Mouse (Mus musculus): Measurements from ENCODE around the gene Cs. TPM values are rescaled to one million over a fixed set of nuclear protein-coding genes. Genes with fewer than 3 reads are reported as not detected.
"Not testable (repeated sequence)": the region's sequence is repeated elsewhere in the genome, so short reads cannot be mapped to it uniquely, and the experiment has no call there.

Cs gene
- total RNA-seq, 2 experiments from 2014 or later, result 349 to 654 TPM

DNA sequence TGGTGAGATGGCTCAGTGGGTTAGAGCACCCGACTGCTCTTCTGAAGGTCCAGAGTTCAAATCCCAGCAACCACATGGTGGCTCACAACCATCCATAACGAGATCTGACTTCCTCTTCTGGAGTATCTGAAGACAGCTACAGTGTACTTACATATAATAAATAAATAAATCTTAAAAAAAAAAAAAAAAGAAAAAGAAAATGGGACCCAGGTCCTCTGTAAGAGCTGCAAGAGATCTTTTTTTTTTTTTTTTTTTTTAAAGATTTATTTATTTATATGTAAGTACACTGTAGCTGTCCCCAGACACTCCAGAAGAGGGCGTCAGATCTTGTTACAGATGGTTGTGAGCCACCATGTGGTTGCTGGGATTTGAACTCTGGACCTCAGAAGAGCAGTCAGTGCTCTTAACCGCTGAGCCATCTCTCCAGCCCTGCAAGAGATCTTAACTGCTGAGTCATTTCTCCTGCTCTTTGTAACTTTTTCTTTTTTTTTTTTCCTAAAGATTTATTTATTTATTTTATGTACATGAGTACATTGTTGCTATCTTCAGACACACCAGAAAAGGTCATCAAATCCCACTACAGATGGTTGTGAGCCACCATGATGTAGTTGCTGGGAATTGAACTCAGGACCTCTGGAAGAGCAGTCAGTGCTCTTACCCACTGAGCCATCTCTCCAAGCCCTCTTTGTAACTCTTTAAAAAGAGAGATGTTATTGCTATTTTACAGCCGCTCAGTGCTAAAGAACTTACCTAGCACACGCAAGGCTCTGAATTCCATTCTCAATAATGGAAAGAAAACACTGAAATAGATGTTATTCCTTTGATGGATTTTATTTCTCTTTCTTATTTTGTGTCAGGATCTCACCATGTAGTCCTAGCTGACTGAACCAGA is 4.9 kb upstream of the Cs start:
- DNase-seq (ENCODE audit: low spot score in 2 of 2), result not testable (repeated sequence)

DNA sequence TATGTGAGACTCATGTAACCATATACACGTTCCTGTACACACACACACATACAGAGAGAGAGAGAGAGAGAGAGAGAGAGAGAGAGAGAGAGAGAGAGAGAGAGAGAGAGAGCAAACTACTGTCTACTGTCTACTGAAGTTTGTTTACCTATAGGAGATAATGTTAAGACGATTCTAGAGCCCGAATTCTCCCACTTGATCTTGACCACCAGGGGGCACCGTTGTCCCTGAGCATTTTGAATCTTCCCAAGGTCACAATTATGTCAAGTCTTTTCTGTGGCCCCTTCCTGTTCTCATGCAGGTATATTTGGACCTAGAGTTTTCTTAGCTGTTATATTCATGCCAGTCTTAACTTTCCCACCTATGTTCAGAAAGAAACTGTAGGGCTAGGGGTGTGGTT is 2.0 kb upstream of the Cs start:
- DNase-seq (ENCODE audit: low spot score in 2 of 2), result peak; percentile 75 to 82

DNA sequence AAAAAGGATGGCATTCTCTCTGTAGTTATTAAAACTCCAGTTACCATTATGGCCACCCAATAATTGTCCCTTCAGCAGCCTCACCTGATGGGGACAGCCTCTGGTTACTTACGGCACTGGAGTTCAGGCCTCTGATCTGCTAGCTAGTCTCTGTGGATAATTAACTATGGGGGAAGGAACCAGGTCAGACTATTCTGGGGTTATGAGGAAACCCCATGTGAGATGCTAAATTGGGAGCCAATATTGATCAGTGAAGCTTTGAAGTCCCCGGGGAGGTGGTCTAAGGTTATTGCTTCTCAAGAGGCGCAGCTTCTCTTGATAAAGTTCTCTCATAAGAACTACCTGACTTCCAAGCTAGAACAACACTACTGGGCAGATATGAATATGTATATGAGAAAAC is 1.3 kb upstream of the Cs start:
- DNase-seq (ENCODE audit: low spot score in 2 of 2), result no peak

DNA sequence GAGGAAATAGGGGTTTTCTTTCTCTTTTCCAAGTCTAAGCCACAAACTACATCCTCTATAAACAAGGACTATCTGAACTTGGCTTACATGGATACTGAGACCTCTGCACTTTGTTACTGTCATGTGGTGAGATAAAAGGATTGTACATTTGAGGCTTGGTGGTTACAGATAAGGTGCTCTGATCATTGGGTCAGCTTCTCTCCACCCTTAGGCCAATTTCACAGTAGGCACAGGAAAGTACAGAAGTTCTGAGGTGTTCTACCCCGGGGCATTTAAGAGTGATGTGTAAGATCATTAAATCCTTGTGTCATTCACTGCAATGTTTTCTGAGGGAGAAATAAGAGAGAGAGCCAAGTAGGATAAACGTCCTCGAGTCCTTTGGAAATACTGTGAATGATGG is 937 bp upstream of the Cs start:
- no peak for DNase-seq (ENCODE audit: low spot score in 2 of 2)

DNA sequence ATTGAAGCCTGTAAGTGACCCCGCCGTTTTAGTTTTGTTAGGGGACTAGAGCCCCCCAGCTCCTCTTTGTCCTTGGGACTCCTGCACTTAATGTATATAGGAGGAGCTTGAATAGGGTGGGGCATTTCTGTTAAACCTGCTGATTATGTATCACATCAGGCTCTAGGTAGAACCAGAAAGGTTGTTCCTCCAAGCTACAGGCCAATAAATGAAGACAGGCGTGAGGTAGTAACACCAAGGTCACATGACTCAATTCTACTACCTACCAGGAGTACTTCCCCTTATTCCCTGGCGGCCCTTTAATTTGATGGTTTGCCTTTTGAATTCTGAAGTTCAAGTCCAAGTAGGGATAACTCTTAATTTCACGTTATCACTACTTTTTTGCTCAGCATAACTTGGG is 881 bp downstream of the Cs start:
- no peak for DNase-seq (ENCODE audit: low spot score in 2 of 2)

DNA sequence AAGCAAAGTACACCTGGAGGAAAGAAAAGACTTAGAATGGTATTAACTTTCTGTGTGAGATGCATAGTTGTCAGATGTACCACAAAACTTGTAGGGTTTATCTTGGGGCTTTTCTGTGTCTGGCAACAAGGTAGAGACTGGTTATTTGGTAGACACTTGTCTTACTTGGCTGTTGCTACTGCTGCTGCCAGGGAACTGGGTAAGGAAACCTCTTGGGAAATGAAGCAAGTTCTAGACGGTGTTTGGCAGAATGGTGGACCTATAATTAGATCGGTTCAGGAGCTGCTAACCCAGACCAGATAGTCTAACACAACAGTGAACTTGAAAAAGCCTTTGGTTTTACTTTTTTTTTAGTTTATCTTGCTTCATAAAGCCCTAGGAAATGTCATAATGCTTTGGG is 1.4 kb downstream of the Cs start:
- DNase-seq (ENCODE audit: low spot score in 2 of 2), result no peak

DNA sequence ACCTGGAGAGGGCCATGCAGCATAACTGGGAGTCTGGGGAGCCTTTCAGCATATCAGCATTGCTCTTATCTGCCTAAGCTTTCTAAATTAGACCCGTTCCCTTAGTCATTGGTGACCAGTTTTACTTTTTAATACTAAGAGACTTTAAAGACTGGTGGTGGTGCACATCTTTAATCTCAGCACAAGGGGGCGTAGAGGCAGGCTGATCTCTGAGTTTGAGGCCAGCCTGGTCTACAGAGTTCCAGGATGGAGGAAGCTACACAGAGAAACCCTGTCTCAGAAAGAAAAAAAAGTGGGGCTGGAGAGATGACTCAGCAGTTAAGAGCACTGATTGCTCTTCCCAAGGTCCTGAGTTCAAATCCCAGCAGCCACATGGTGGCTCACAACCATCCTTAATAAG is 2.7 kb downstream of the Cs start:
- no peak for DNase-seq (ENCODE audit: low spot score in 2 of 2)

DNA sequence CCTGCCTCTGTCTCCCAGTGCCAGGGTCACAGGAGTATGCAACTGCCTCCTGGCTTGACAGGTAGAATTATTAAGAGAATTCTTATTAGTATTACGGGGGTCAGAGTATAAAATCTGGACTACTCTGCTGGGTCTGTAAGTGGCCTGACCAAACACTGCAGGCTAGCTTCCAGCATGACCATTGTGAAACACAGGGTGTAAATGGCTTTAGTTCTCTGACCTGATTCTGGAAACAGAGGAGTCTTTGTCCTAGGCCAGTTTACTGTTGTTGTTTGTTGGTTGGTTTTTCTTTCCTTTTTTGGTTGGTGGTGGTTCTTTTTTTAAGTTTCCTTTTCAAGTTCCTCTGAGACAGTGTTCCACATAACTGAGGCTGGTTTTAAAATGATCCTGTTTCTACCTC is 5.9 kb downstream of the Cs start:
- no peak for DNase-seq (ENCODE audit: low spot score in 2 of 2)

DNA sequence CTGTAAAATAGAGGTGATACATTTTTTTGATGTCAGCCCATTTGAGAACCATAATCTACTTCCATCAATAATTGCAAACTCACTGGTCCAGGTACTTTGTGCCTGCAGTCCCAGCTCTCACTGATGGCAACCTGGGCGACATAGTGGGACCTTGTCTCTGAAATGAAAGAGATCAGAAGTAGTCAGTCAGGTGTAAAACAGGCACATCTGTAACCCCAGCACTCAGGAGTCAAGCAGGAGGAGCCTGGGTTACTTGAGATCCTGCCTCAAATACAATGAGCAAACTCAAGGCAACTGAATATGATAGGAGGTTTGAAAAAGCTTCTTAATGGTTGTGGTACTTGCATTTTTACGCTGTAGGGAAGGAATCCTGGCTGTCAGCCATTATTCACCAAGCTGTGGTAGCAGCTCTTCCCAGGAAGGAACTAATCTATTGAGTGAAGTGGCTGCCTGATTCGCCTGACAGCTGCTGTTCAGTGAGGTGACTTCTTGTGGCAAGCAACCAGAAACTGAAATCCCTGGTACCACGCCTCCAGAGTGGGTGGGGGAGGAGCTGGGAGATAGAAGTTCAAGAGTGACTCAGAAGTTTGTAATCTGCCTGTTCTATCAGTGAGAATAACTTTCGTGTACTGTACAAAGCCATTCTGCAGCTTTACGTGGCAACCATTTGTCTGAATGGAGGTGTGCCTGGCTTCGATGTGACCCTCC is 7.2 kb downstream of the Cs start:
- peak; percentile 57 to 71 for DNase-seq (ENCODE audit: low spot score in 2 of 2)

DNA sequence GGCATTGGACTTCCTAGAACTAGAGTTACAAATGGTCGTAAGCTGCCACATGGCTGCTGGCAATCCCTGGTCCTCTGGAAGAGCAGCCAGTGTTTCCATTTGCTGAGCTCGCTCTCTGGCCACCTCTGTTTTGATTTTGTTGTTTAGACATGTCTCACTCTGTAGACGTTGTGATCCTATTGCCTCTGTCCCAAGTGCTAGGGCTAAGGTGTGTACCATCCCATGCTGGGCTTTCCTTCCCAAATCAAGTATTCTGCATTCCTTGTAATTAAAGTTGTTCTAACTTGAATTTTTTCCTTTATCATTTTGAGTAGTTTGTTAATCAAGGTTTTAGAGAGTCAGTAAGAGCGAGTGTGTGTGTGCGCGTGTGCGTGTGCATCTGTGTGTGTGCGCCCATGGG is 10.0 kb downstream of the Cs start:
- DNase-seq (ENCODE audit: low spot score in 2 of 2), result no peak

DNA sequence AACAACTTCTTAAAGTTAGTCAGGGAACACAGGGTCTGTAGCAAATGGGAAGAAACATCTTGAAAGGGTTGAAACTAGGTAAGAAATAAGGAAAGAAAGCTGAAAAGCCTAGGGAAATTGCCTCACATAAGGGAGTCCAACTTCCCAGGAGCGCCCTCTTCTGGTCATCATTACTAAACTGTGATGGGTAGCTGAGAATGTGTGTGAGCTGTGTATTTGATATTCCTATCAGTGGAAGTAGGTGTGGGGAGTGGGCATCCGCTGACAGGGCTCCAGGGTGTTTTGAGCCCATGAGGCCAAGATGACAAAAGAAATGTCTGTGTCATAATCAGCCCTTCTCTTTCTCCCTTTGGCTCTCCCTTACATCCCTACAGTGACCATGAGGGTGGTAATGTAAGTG is 21.3 kb downstream of the Cs start:
- DNase-seq (ENCODE audit: low spot score in 2 of 2), result peak; percentile 58

DNA sequence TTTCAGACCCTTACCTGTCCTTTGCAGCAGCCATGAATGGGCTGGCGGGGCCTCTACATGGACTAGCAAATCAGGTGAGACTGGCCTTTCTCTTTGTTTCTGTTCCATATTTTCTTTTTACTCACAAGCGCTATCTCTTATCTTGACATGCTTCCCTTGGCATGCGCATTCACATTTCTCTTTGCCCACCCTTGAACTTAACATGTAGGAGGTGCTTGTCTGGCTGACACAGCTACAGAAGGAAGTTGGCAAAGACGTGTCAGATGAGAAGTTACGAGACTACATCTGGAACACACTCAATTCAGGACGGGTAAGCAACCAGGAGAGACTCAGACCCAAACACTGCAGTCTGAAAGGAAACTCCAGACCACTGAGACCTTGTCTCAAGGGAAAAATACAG is 21.7 kb downstream of the Cs start:
- DNase-seq (ENCODE audit: low spot score in 2 of 2), result no peak

DNA sequence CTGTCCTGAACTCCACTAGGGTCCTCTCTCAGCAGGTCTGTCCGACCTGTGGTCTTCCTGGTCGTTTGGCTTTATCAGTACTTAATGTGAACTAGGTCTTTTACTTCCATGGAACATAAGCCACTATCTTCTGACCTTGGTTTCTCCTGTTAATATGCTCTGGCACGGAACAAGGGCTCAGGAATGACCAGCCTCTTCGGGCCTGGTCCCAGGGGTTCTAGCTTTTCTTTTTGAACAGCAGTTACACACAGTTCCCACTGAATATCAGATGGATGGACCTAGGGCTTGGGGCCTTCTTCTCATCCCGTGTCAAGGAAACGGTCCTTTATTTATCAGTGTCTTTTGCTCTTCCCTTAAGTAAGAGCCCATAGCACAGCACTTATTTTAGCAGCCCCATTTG is 24.3 kb downstream of the Cs start:
- DNase-seq (ENCODE audit: low spot score in 2 of 2), result no peak

DNA sequence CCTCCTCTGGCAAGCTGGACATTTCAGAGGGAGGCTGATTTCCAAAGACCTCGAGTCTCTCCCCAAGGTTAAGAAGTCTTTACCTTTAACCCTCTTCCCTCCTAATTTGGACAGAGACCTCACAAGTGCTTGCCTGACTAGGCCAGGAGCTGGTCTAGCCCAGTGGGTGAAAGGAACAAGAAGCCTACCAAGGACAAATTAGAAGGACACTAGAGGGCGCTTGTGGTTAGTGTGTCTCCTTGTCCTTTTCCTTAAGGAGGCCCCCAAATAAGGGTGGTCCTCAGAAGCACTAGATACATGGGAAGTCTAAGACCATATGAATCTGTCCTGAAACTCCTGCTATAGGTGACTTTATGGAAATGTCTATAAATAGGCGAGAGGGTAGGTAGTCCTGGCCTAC is 25.0 kb downstream of the Cs start:
- no peak for DNase-seq (ENCODE audit: low spot score in 2 of 2)

DNA sequence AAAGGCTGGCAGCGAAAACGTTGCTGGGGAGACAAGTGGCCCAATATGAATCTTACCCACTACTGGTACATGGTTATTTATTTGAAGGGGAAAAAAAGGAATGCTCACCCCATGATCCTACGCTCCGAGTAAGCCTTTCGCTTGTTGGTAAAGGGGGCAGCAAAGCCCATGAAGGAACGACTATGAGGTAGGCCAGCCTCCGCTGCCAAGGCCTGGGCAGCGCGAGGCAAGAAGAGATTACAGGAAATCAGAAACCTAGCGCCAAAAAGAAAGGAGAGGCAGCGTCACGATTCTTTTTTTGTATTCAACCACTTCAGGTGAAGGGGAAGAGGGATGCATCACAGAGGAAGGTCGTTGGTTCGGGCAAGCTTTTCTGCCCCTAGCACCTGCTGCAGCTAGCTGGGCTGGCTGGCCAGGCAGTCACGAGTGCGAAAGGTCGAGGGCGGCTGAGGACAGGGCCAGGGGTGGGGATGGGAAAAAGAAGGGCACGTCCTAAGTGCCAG is 30.4 kb downstream of the Cs start:
- DNase-seq (ENCODE audit: low spot score in 2 of 2), result no peak

DNA sequence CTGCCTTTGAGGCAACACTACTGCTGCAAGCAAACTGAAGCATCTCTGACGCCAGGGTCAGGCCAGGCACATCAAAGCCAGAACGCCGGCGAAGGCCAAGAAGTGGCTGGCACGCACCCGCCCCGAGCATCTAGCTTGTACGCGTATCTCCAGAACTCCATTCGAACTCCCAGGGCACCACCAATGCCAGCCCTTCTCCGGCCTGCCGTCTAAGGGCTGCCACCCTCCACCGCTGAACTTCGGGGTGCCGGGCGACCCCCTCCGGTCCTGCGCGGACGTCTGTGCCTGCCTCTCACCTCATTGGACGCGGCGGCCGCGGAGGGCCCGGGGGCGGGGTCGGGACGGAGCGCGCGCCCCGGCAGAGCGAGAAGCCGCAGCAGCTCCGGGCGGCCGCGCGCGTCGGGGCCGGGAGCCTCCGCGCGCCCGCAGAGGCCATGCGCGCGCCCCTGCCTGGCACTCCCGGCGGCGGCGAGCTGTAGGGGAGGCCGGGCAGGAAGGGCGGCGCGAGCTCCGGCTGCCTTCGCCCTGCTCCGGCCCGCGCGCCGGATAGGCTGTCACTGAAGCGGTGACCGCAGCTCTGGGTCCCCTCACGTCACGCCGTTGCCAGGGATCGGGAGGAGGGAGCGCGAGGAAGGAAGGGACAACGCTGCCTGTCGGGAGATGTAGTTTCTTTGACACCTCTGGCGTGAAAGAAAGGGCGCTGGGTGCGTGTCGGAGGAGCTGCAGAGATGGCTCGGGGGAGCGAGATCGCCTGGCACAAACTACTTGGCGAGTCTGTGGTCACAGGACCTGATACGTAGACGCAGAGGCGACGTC is 31.1 kb downstream of the Cs start, which contains the start of gene Coq10a:
Gene Coq10a (minus strand): TSS at position 596 of the 816 bp plus-strand sequence.
- DNase-seq (ENCODE audit: low spot score in 2 of 2), result peak; percentile 86 to 88

DNA sequence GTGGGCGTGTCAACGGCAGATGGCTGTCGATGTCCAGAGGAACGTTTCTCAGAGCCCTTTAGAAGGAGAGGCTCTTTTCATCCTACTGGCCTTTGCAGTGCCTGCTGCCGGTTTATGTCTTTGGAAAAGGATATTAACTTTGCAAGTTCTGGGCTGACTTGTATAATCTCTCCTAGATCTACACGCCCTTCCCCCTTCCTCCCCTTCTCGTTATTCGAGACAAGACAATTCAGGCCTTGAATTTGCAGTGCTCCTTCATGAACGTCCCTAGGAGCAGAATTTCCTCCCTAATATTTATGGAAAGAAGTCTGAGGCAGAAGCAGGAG is 31.6 kb downstream of the Cs start:
- DNase-seq (ENCODE audit: low spot score in 2 of 2), result no peak

DNA sequence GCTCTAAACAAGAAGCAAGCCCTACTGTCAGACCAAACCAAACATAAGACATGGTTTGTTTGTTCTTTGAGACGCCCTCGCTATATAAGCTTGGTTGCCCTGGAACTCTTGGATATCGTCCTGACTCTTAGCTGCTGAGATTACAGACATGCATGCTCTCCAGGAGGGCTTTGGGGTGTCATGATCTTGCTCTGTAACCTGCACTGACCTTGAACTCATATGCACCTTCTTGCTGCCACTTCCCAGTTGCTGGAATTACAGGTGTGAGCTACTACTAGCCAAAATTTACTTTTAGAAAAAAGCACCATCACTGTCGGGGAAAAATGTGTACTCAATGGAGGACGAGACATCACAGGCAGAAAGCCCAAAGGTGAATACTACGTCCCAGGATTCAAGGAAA is 32.1 kb downstream of the Cs start:
- no peak for DNase-seq (ENCODE audit: low spot score in 2 of 2)

DNA sequence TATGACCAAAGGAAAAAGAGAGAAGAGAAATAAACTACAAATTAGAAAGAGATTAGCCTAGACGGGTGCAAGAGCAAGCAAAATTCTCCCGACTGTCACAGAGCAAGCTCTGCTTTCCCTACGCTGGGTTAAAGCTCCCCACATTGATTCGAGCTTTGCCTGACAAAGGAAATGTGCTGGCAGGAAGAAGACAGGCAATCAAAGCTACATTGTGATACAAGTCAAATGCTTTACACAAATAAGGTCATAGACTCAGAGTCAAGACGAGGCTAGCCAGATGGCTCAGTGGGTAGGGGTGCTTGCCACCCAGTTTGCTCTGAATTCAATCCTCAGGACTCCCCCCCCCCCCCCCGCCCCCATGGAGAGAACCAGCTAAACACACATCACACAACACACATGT is 32.5 kb downstream of the Cs start:
- DNase-seq (ENCODE audit: low spot score in 2 of 2), result no peak

DNA sequence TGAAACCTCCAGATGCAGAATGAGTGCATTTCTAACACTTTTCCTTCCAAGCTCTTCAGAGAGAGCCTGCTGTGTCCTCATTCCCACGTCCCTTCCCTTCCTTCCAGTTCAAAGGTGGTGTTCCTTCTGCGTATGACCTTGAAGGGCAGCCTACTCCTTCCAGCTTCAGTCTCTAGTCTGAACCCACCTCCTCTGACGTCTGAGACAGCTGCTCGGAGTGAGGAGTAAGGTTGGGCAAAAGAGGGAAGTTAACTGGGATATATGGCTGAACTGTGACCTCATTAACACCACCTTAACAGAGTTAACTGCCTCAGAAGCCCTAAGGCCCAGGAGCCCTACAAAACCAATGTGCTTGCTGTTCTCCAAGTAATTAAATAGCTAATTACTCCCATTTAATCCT is 33.1 kb downstream of the Cs start:
- no peak for DNase-seq (ENCODE audit: low spot score in 2 of 2)

DNA sequence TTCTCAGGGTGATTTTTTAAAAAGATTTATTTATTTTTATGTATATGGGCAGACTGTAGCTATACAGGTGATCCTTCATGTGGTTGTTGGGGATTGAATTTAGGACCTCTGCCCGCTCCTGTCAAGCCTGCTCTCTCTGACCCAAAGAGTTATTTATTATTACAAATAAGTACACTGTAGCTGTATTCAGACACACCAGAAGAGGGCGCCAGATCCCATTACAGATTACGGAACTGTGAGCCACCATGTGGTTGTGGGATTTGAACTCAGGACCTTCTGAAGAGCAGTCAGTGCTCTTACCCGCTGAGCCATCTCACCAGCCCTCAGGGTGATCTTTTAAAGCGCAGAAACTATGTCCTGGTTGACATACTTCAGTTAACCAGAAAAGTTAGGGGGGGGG is 34.6 kb downstream of the Cs start:
- DNase-seq (ENCODE audit: low spot score in 2 of 2), result no peak

All from adrenal gland, adult 18-20 months (tissue).